Mouse (Mus musculus) small intestine, adult 2 months (tissue): ENCODE measurements around the gene Ptcd1.

Experiments used
- CTCF ChIP-seq: fragments of 200-500 bp; IDR thresholded peaks from 2 replicates; pipeline ENCODE4 v1.5.1; 2012; ENCODE audit warnings: low read depth, mild to moderate bottlenecking, control low read depth, inconsistent platforms, low read length, moderate library complexity, mixed read lengths; ENCODE audit not compliant: insufficient replicate concordance, insufficient read length; ENCODE audit errors: extremely low read depth
- POLR2A ChIP-seq: fragments of 200-500 bp; IDR thresholded peaks from 2 replicates; pipeline ENCODE4 v1.6.1; 2012; ENCODE audit warnings: low read depth, mild to moderate bottlenecking, control low read depth, inconsistent platforms, low read length, moderate library complexity

DNA sequence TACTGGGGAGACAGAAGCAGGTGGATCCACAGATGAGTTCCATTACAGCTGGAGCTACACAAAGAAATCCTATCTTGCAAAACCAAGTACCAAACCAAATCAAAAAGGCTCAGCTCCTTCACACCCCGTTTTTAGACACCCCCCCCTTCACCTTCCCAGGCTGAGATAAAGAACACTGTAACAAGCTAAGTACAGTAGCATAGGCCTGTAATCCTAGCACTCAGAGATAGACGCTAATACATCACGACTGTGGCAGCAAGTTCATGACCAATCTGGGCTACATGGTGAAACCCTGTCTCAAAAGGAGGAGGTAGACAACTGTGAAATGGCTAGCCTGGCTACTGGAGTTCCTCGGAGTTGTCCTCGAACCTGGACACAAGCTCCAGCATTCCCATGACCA lies 23.5 kb upstream of the Ptcd1 start:
- TF ChIP-seq POLR2A (no peak), CTCF (no peak)
